In genomic region chr5:112491489-112491888, GRCm38 (mm10) we compare ENCODE assay signal across 15 mouse cellular contexts. TPM values are rescaled to one million over a fixed set of nuclear protein-coding genes. Genes with fewer than 3 reads are reported as not detected.
DNase-seq lines count a peak whose midpoint lies in the region; ATAC-seq and TF ChIP-seq lines count a peak whose summit lies in the region.
"Had no signal": no experiment of that assay in that cellular context is flagged by ENCODE, and none has a peak within 500 bp of the region (broad histone marks: within the 10 kb centered on the region; RNA-seq: fewer than 3 reads in every experiment).

No protein-coding gene starts in this region.

- no peaks in the 10 kb centered on the region for H3K27me3 ChIP-seq in cerebellum, adult 2 months (ENCODE audit: control insufficient read depth, insufficient read depth, low read length)
- peaks cover 46% of the 10 kb centered on the region for H3K27me3 ChIP-seq in heart, postnatal 0 days (ENCODE audit: control insufficient read depth, insufficient read depth, low read length)
- H3K27me3 ChIP-seq in lung, embryonic 14.5 days (ENCODE audit: insufficient read depth, low read length): no peaks in the 10 kb centered on the region
- H3K27me3 ChIP-seq: stomach, embryonic 15.5 days had no signal

- TF ChIP-seq EP300 in heart, postnatal 0 days (IDR thresholded peaks at IDR 0.05; ENCODE audit: low read depth): no peak

- H3K4me1 ChIP-seq in cerebellum, adult 2 months (ENCODE audit: control insufficient read depth, insufficient read depth, low read length): peaks cover 47% of the 10 kb centered on the region
- H3K4me1 ChIP-seq in heart, postnatal 0 days (ENCODE audit: control insufficient read depth, insufficient read depth): no peaks in the 10 kb centered on the region
- no peaks in the 10 kb centered on the region; the same call in 1 of the 2 replicates for H3K4me1 ChIP-seq in lung, embryonic 14.5 days (ENCODE audit: insufficient read depth)

- no peak overlapping the region for H3K4me2 ChIP-seq in heart, postnatal 0 days (ENCODE audit: low read depth, low read length)
- H3K4me2 ChIP-seq in lung, embryonic 14.5 days: no peak overlapping the region
- H3K4me2 ChIP-seq: liver, embryonic 13.5 days; stomach, embryonic 15.5 days had no signal

- H3K4me3 ChIP-seq in cerebellum, adult 2 months (replicated peaks; ENCODE audit: insufficient read depth, low read depth, low read length): no peak overlapping the region
- H3K4me3 ChIP-seq in heart, postnatal 0 days (ENCODE audit: low read depth, low read length): no peak overlapping the region
- no peak overlapping the region for H3K4me3 ChIP-seq in lung, embryonic 14.5 days (ENCODE audit: low read depth, low read length)
- H3K4me3 ChIP-seq: liver, embryonic 13.5 days; stomach, embryonic 15.5 days had no signal

- 35% methylated on average over 11 of the region's 11 CpGs for WGBS in cerebellum, adult 2 months
- 57% methylated on average over 11 of the region's 11 CpGs for WGBS in heart, postnatal 0 days
- 64% methylated on average over 11 of the region's 11 CpGs for WGBS in lung, embryonic 14.5 days

- TF ChIP-seq CTCF in cerebellum, adult 2 months (IDR thresholded peaks at IDR 0.05; ENCODE audit: borderline replicate concordance, insufficient read depth, low read depth, low read length): peak; percentile 44; the same call in 1 of the 2 replicates
- peak; percentile 43 for TF ChIP-seq CTCF in heart, postnatal 0 days (IDR thresholded peaks at IDR 0.05; ENCODE audit: low read depth)
- TF ChIP-seq CTCF in lung, embryonic 14.5 days (IDR thresholded peaks at IDR 0.05; ENCODE audit: low read depth): peak; percentile 40; the same call in 1 of the 2 replicates

- no peak overlapping the region for H3K9ac ChIP-seq in heart, postnatal 0 days (replicated peaks; ENCODE audit: low read depth, low read length)
- no peak overlapping the region for H3K9ac ChIP-seq in lung, embryonic 14.5 days
- H3K9ac ChIP-seq: liver, embryonic 13.5 days; stomach, embryonic 15.5 days had no signal

- TF ChIP-seq POLR2A in cerebellum, adult 2 months (IDR thresholded peaks at IDR 0.05; ENCODE audit: borderline replicate concordance, insufficient read depth, low read length): no peak

- H3K27ac ChIP-seq in cerebellum, adult 2 months (ENCODE audit: insufficient read depth, low read length): no peak overlapping the region
- no peak overlapping the region for H3K27ac ChIP-seq in heart, postnatal 0 days (ENCODE audit: low read depth)
- no peak overlapping the region for H3K27ac ChIP-seq in lung, embryonic 14.5 days (ENCODE audit: low read depth)
- H3K27ac ChIP-seq: liver, embryonic 13.5 days; stomach, embryonic 15.5 days had no signal

- ATAC-seq in heart, postnatal 0 days (ENCODE audit: insufficient read depth, low read depth): no peak; the same call in 1 of the 2 replicates
- ATAC-seq in lung, embryonic 14.5 days (ENCODE audit: insufficient read depth): no peak
- no peak for ATAC-seq in granulocyte monocyte progenitor cell, adult 5-6 weeks (replicated peaks; ENCODE audit: poor library complexity, severe bottlenecking)

- no peaks in the 10 kb centered on the region for H3K36me3 ChIP-seq in heart, postnatal 0 days (replicated peaks; ENCODE audit: control insufficient read depth, insufficient read depth, low read length)
- no peaks in the 10 kb centered on the region for H3K36me3 ChIP-seq in lung, embryonic 14.5 days (ENCODE audit: insufficient read depth)
- H3K36me3 ChIP-seq: G1E; liver, embryonic 13.5 days; stomach, embryonic 15.5 days had no signal

- no peaks in the 10 kb centered on the region for H3K9me3 ChIP-seq in heart, postnatal 0 days (replicated peaks; ENCODE audit: control insufficient read depth, low read length)
- H3K9me3 ChIP-seq in lung, embryonic 14.5 days (ENCODE audit: low read depth, low read length): no peaks in the 10 kb centered on the region
- H3K9me3 ChIP-seq: liver, embryonic 13.5 days; stomach, embryonic 15.5 days had no signal

- DNase-seq in cerebellum, adult 2 months: peak in 1 of 2 experiments; percentile 38
- DNase-seq in cerebellum, postnatal 4 days (ENCODE audit: low spot score in 2 of 2): no peak
- DNase-seq in heart, postnatal 0 days (ENCODE audit: low spot score): peak; percentile 11
- DNase-seq in heart, adult 8-10 months (ENCODE audit: low spot score): no peak
- DNase-seq in lung, embryonic 14.5 days: peak; percentile 26
- no peak for DNase-seq in lung, postnatal 36 days
- peak; percentile 20 for DNase-seq in forelimb bud, embryonic 11.5 days (ENCODE audit: low read depth, low spot score)
- DNase-seq: kidney, postnatal 14 days; liver, embryonic 13.5 days; right cerebral cortex, postnatal 4 days had no signal

RNA-seq across cellular contexts. Expression of gene Gm6588, which starts 42.3 kb away (rescaled TPM):
- polyA plus RNA-seq in cerebellum, adult 2 months (2012; rRNA removed): not detected in 2 replicates
- not detected in 2 replicates for total RNA-seq in heart, postnatal 0 days (2014; rRNA removed; ENCODE audit: low replicate concordance)
- not detected in 2 replicates for polyA plus RNA-seq in heart, postnatal 0 days (2015; fragmentation: Nextera tagmentation; extraction: Ambion mirVana)
- not detected for total RNA-seq in heart, adult 8-10 months (2022)
- not detected in 2 replicates for polyA plus RNA-seq in lung, embryonic 14.5 days (2014; fragmentation: Nextera tagmentation; extraction: Ambion mirVana)
- total RNA-seq in granulocyte monocyte progenitor cell, adult 5-6 weeks (2014; fragmentation: Nextera tagmentation): not detected in 2 replicates
- not detected in 2 replicates for total RNA-seq in granulocyte monocyte progenitor cell, adult 5-6 weeks (2017)
- total RNA-seq: gastrocnemius, postnatal 4 days; left cerebral cortex, adult 18-20 months had no signal
- polyA plus RNA-seq: G1E; liver, embryonic 13.5 days had no signal

Comparison
In these comparisons a context has a peak if more than half of its experiments do, and no peak if none do; other contexts are left out.
1. DNase-seq: peak in heart, postnatal 0 days (single experiment), lung, embryonic 14.5 days (single experiment) and forelimb bud, embryonic 11.5 days (single experiment); none in cerebellum, postnatal 4 days (0 of 2), heart, adult 8-10 months (single experiment) and lung, postnatal 36 days (single experiment).
2. Peak in every context shown above with its lines, with median percentiles within 50 percentile points of each other: CTCF ChIP-seq.